In the genomic region with DNA sequence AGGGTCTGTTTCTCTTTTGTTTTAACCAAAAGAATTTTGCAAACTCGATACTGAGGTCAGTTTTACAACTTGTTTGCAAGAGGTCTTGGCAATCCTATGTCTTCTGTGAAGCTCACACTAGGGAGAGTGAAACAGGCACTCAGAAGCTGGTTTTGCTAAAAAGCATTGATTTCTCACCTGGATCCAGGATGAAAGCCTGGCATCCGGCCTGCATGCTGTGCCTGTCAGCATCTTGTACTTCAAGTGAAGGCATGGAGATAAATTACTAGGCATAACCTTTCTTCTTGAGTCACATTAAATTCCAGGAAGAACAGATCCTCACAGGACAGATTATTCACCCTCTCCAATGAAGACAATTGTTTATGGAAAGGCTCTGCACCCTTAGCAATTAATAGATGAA, we compare ENCODE assay signal across 22 mouse cellular contexts.
DNase-seq lines count a peak whose midpoint lies in the region; ATAC-seq and TF ChIP-seq lines count a peak whose summit lies in the region.
"Had no signal": no experiment of that assay in that cellular context is flagged by ENCODE, and none has a peak within 500 bp of the region (broad histone marks: within the 10 kb centered on the region; RNA-seq: fewer than 3 reads in every experiment).

No protein-coding gene starts in this region.

- H3K9ac ChIP-seq in midbrain, embryonic 14.5 days (replicated peaks; ENCODE audit: low read length), result no peak overlapping the region
- no peak overlapping the region for H3K9ac ChIP-seq in midbrain, postnatal 0 days (replicated peaks; ENCODE audit: low read length, poor library complexity, severe bottlenecking)
- H3K9ac ChIP-seq: embryonic facial prominence, embryonic 12.5 days; forebrain, embryonic 12.5 days; forebrain, postnatal 0 days; heart, embryonic 15.5 days; hindbrain, embryonic 14.5 days; intestine, embryonic 15.5 days had no signal

- no peak overlapping the region for H3K27ac ChIP-seq in midbrain, embryonic 14.5 days (replicated peaks; ENCODE audit: low read depth, low read length)
- H3K27ac ChIP-seq in midbrain, postnatal 0 days (ENCODE audit: low read depth, low read length), result no peak overlapping the region
- no peak overlapping the region for H3K27ac ChIP-seq in cerebellum, adult 2 months (ENCODE audit: insufficient read depth, low read length)
- H3K27ac ChIP-seq: embryonic facial prominence, embryonic 12.5 days; forebrain, embryonic 12.5 days; heart, adult 2 months; heart, embryonic 15.5 days; hindbrain, embryonic 10.5 days; hindbrain, embryonic 14.5 days; intestine, embryonic 15.5 days had no signal

- H3K4me3 ChIP-seq in midbrain, embryonic 14.5 days (replicated peaks; ENCODE audit: low read depth, low read length), result no peak overlapping the region
- H3K4me3 ChIP-seq in midbrain, postnatal 0 days (ENCODE audit: low read depth, low read length), result no peak overlapping the region
- no peak overlapping the region for H3K4me3 ChIP-seq in cerebellum, adult 2 months (replicated peaks; ENCODE audit: insufficient read depth, low read depth, low read length)
- H3K4me3 ChIP-seq: embryonic facial prominence, embryonic 12.5 days; forebrain, embryonic 12.5 days; heart, adult 2 months; heart, embryonic 15.5 days; hindbrain, embryonic 10.5 days; intestine, embryonic 15.5 days had no signal

- 76% methylated on average over 2 of the region's 2 CpGs for WGBS in midbrain, embryonic 14.5 days
- 64% methylated on average over 2 of the region's 2 CpGs for WGBS in midbrain, postnatal 0 days
- WGBS in cerebellum, adult 2 months, result 66% methylated on average over 2 of the region's 2 CpGs

- no peaks in the 10 kb centered on the region for H3K4me1 ChIP-seq in midbrain, embryonic 14.5 days (ENCODE audit: control insufficient read depth, insufficient read depth, low read length)
- H3K4me1 ChIP-seq in midbrain, postnatal 0 days (ENCODE audit: insufficient read depth, low read length), result no peaks in the 10 kb centered on the region
- H3K4me1 ChIP-seq in cerebellum, adult 2 months (ENCODE audit: control insufficient read depth, insufficient read depth, low read length), result no peaks in the 10 kb centered on the region
- H3K4me1 ChIP-seq: embryonic facial prominence, embryonic 12.5 days; forebrain, embryonic 12.5 days; heart, embryonic 15.5 days; hindbrain, embryonic 10.5 days; intestine, embryonic 15.5 days had no signal

- no peaks in the 10 kb centered on the region for H3K9me3 ChIP-seq in midbrain, embryonic 14.5 days (ENCODE audit: control insufficient read depth, low read length)
- H3K9me3 ChIP-seq in midbrain, postnatal 0 days (ENCODE audit: low read length), result no peaks in the 10 kb centered on the region
- H3K9me3 ChIP-seq: embryonic facial prominence, embryonic 12.5 days; forebrain, embryonic 12.5 days; heart, embryonic 15.5 days; hindbrain, embryonic 10.5 days; intestine, embryonic 15.5 days had no signal

- intact Hi-C loops in heart, postnatal 25 days (cut with DNase I), result no loop called here

- peak; percentile 3 for DNase-seq in midbrain, embryonic 14.5 days
- no peak for DNase-seq in midbrain, postnatal 0 days (ENCODE audit: low spot score)
- peak; percentile 36 for DNase-seq in cerebellum, adult 2 months
- peak; percentile 42 to 62 for DNase-seq in cerebellum, postnatal 10 days
- DNase-seq in heart, postnatal 25 days (ENCODE audit: low spot score), result no peak
- DNase-seq in urinary bladder, adult 18-20 months (ENCODE audit: low spot score in 2 of 2), result no peak
- DNase-seq: adrenal gland, adult 2 months; adrenal gland, postnatal 25 days; embryo, embryonic 11 days; forebrain, postnatal 0 days; gastrocnemius, postnatal 14 days; heart, adult 2 months; heart, postnatal 14 days; kidney, adult 18-20 months had no signal

- TF ChIP-seq POLR2A in cerebellum, adult 2 months (IDR thresholded peaks at IDR 0.05; ENCODE audit: borderline replicate concordance, insufficient read depth, low read length), result no peak

- TF ChIP-seq CTCF in midbrain, postnatal 0 days (IDR thresholded peaks at IDR 0.05), result no peak
- TF ChIP-seq CTCF in cerebellum, adult 2 months (IDR thresholded peaks at IDR 0.05; ENCODE audit: borderline replicate concordance, insufficient read depth, low read depth, low read length), result no peak

- H3K27me3 ChIP-seq in midbrain, embryonic 14.5 days (ENCODE audit: control insufficient read depth, insufficient read depth, low read length), result no peaks in the 10 kb centered on the region
- no peaks in the 10 kb centered on the region for H3K27me3 ChIP-seq in midbrain, postnatal 0 days (ENCODE audit: insufficient read depth, low read length)
- no peaks in the 10 kb centered on the region for H3K27me3 ChIP-seq in cerebellum, adult 2 months (ENCODE audit: control insufficient read depth, insufficient read depth, low read length)
- H3K27me3 ChIP-seq: embryonic facial prominence, embryonic 12.5 days; forebrain, embryonic 12.5 days; heart, embryonic 15.5 days; intestine, embryonic 15.5 days had no signal

- ATAC-seq in midbrain, embryonic 14.5 days (ENCODE audit: low FRiP score, low TSS enrichment), result no peak
- no peak for ATAC-seq in midbrain, postnatal 0 days (ENCODE audit: low FRiP score)
- no peak for ATAC-seq in megakaryocyte, adult 5-6 weeks (ENCODE audit: poor library complexity, severe bottlenecking)
- ATAC-seq: forebrain, postnatal 0 days; intestine, embryonic 15.5 days had no signal

- H3K36me3 ChIP-seq in midbrain, embryonic 14.5 days (ENCODE audit: control insufficient read depth, insufficient read depth, low read length), result no peaks in the 10 kb centered on the region
- H3K36me3 ChIP-seq in midbrain, postnatal 0 days (ENCODE audit: insufficient read depth, low read length), result no peaks in the 10 kb centered on the region
- H3K36me3 ChIP-seq: embryonic facial prominence, embryonic 12.5 days; forebrain, embryonic 12.5 days; heart, embryonic 15.5 days; hindbrain, embryonic 10.5 days; intestine, embryonic 15.5 days had no signal

- no peak overlapping the region for H3K4me2 ChIP-seq in midbrain, embryonic 14.5 days (ENCODE audit: low read length)
- no peak overlapping the region for H3K4me2 ChIP-seq in midbrain, postnatal 0 days (ENCODE audit: low read depth, low read length, poor library complexity, severe bottlenecking)
- H3K4me2 ChIP-seq: embryonic facial prominence, embryonic 12.5 days; forebrain, embryonic 12.5 days; heart, embryonic 11.5 days; heart, embryonic 15.5 days; hindbrain, embryonic 14.5 days; intestine, embryonic 15.5 days had no signal

Comparison
In these comparisons a context has a peak if more than half of its experiments do, and no peak if none do; other contexts are left out.
1. DNase-seq: peak in midbrain, embryonic 14.5 days (single experiment), cerebellum, adult 2 months (2 of 2) and cerebellum, postnatal 10 days (2 of 2); none in midbrain, postnatal 0 days (single experiment), heart, postnatal 25 days (single experiment) and urinary bladder, adult 18-20 months (0 of 2).